Mouse (Mus musculus) testis, adult 2 months (tissue): Measurements from ENCODE around the gene Lag3. TPM values are rescaled to one million over a fixed set of nuclear protein-coding genes. Genes with fewer than 3 reads are reported as not detected.

Experiments used
- H3K27ac ChIP-seq: fragments of 200-500 bp; 2 replicates; pipeline ENCODE4 v1.5.1; 2012; ENCODE audit warnings: low read depth, low read length; ENCODE audit not compliant: control insufficient read depth, insufficient read depth
- H3K27me3 ChIP-seq: fragments of 200-500 bp; 2 replicates; pipeline ENCODE4 v1.6.1; 2012; ENCODE audit warnings: mild to moderate bottlenecking, low read length, moderate library complexity; ENCODE audit not compliant: control insufficient read depth, insufficient read depth
- H3K36me3 ChIP-seq: fragments of 200-500 bp; 2 replicates; pipeline ENCODE4 v1.6.1; 2012; ENCODE audit warnings: mild to moderate bottlenecking, low read length; ENCODE audit not compliant: control insufficient read depth, insufficient read depth
- H3K4me1 ChIP-seq: fragments of 200-500 bp; 2 replicates; pipeline ENCODE4 v1.6.1; 2012; ENCODE audit warnings: low read length; ENCODE audit not compliant: control insufficient read depth, insufficient read depth
- H3K4me3 ChIP-seq: fragments of 200-500 bp; 2 replicates; pipeline ENCODE4 v1.5.1; 2012; ENCODE audit warnings: low read depth, mild to moderate bottlenecking, low read length, moderate library complexity, mixed read lengths; ENCODE audit not compliant: control insufficient read depth
- CTCF ChIP-seq: fragments of 200-500 bp; IDR thresholded peaks from 2 replicates; pipeline ENCODE4 v1.5.1; 2012; ENCODE audit warnings: low read depth, mild to moderate bottlenecking, inconsistent platforms, low read length, moderate library complexity; ENCODE audit not compliant: control insufficient read depth, insufficient read depth, insufficient replicate concordance
- POLR2A ChIP-seq: fragments of 200-500 bp; IDR thresholded peaks from 2 replicates; pipeline ENCODE4 v1.6.1; 2012; ENCODE audit warnings: low read depth, mild to moderate bottlenecking, inconsistent platforms, low read length, moderate library complexity; ENCODE audit not compliant: control insufficient read depth
- polyA plus RNA-seq: library from polyadenylated mRNA; depleted of rRNA; stranded (reverse); fragments of >200 nt; gene quantifications from 2 replicates; pipeline ENCODE4 v1.2.3, GENCODE M21; 2012; rRNA removed

The Lag3 gene
- polyA plus RNA-seq: 0.11 and 0.12 TPM in 2 replicates

GRCm38 (mm10) chr6:124911533-124912218 lies at the start of gene Lag3:
Gene Lag3 (minus strand): TSS chr6:124911705.
- no peak within 1 kb of the TSS for H3K27ac ChIP-seq
- peaks cover 23% of the 10 kb centered on the region for H3K4me1 ChIP-seq
- H3K27me3 ChIP-seq: no peaks in the 10 kb centered on the region
- H3K4me3 ChIP-seq: no peak within 1 kb of the TSS
- no peaks in the 10 kb centered on the region for H3K36me3 ChIP-seq
- TF ChIP-seq POLR2A: no peak

- H3K4me3 ChIP-seq: no peak overlapping the region
- no peaks in the 10 kb centered on the region for H3K27me3 ChIP-seq
- H3K36me3 ChIP-seq: peaks cover 4% of the 10 kb centered on the region
- H3K27ac ChIP-seq: no peak overlapping the region
- TF ChIP-seq POLR2A: no peak
- TF ChIP-seq CTCF: no peak
- peaks cover 5% of the 10 kb centered on the region for H3K4me1 ChIP-seq
Measured at GRCm38 (mm10) chr6:124961021-124961420, 49.5 kb upstream of the Lag3 start.

- peaks cover 4% of the 10 kb centered on the region for H3K36me3 ChIP-seq
- no peak overlapping the region for H3K4me3 ChIP-seq
Measured at GRCm38 (mm10) chr6:124959960-124960359, 48.5 kb upstream of the Lag3 start.

GRCm38 (mm10) chr6:124958127-124958526 lies 46.6 kb upstream of the Lag3 start:
- peaks cover 4% of the 10 kb centered on the region for H3K36me3 ChIP-seq
- TF ChIP-seq CTCF: no peak
- TF ChIP-seq POLR2A: no peak
- no peaks in the 10 kb centered on the region; the same call in 1 of the 2 replicates for H3K4me1 ChIP-seq
- no peaks in the 10 kb centered on the region for H3K27me3 ChIP-seq
- H3K4me3 ChIP-seq: no peak overlapping the region
- H3K27ac ChIP-seq: no peak overlapping the region

More at GRCm38 (mm10) chr6:124959960-124960359, 48.5 kb upstream of the Lag3 start:
- H3K27me3 ChIP-seq: no peaks in the 10 kb centered on the region
- peaks cover 5% of the 10 kb centered on the region for H3K4me1 ChIP-seq
- TF ChIP-seq CTCF: no peak
- no peak for TF ChIP-seq POLR2A
- no peak overlapping the region for H3K27ac ChIP-seq

- TF ChIP-seq POLR2A: no peak
- TF ChIP-seq CTCF: no peak
- no peak overlapping the region for H3K4me3 ChIP-seq
- H3K36me3 ChIP-seq: peaks cover 4% of the 10 kb centered on the region
- H3K27ac ChIP-seq: no peak overlapping the region
- no peaks in the 10 kb centered on the region for H3K27me3 ChIP-seq
- no peaks in the 10 kb centered on the region for H3K4me1 ChIP-seq
Measured at GRCm38 (mm10) chr6:124955212-124955611, 43.7 kb upstream of the Lag3 start.

GRCm38 (mm10) chr6:124953991-124954715 lies 42.6 kb upstream of the Lag3 start:
- H3K36me3 ChIP-seq: no peaks in the 10 kb centered on the region; the same call in none of the 2 replicates
- H3K4me1 ChIP-seq: no peaks in the 10 kb centered on the region
- TF ChIP-seq CTCF (no peak), POLR2A (no peak)
- no peak overlapping the region for H3K27ac ChIP-seq
- no peak overlapping the region for H3K4me3 ChIP-seq
- no peaks in the 10 kb centered on the region for H3K27me3 ChIP-seq

GRCm38 (mm10) chr6:124943526-124943925 lies 32.0 kb upstream of the Lag3 start:
- no peak overlapping the region for H3K4me3 ChIP-seq
- no peaks in the 10 kb centered on the region for H3K36me3 ChIP-seq
- H3K27ac ChIP-seq: no peak overlapping the region
- TF ChIP-seq POLR2A (no peak), CTCF (no peak)
- no peaks in the 10 kb centered on the region for H3K4me1 ChIP-seq
- no peaks in the 10 kb centered on the region for H3K27me3 ChIP-seq
